Mouse (Mus musculus): ENCODE measurements around the gene Tram2. TPM values are rescaled to one million over a fixed set of nuclear protein-coding genes. Genes with fewer than 3 reads are reported as not detected.

The Tram2 gene
- polyA plus RNA-seq, 2 experiments: 1.2 to 1.8 TPM

DNA sequence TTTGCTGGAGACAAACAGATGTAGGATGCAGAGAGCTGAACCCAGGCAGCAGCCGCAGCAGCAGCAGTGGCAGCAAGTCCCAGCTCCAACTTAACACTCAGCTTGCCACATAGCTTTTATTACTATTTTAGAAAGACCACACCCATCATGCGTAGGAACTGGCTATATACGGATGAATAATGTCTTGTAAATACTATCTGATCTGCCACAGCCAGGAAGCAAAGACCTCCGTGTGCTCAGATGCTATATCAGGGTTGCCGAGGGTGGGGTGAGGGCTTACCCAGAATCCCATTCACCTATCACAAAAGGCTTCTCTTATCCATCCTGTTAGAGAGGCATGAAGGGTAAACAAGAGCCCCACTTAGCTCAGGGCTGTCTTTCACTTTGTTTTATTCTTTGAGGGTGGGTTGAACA is 26.9 kb downstream of the Tram2 start:
- H3K9me3 ChIP-seq (ENCODE audit: control insufficient read depth, low read length): no peaks in the 10 kb centered on the region
- no peak for TF ChIP-seq EP300 (IDR thresholded peaks at IDR 0.05; ENCODE audit: low read depth)
- TF ChIP-seq CTCF (IDR thresholded peaks at IDR 0.05; ENCODE audit: low read depth): no peak
- H3K4me3 ChIP-seq (ENCODE audit: insufficient read depth in 1 of 2, low read depth in 2 of 2, low read length in 2 of 2): no peak overlapping the region
- no peak overlapping the region for H3K27ac ChIP-seq
- no peak overlapping the region for H3K4me2 ChIP-seq (ENCODE audit: low read depth)
- peak; percentile 60; the same call in 1 of the 2 replicates for ATAC-seq (ENCODE audit: insufficient read depth)
- peaks cover 3 to 19% of the 10 kb centered on the region in 2 experiments; a peak in 3 of 4 replicates for H3K4me1 ChIP-seq (replicated peaks; ENCODE audit: control insufficient read depth in 2 of 2, insufficient read depth in 2 of 2, low read length in 1 of 2)
- WGBS (ENCODE audit: insufficient replicate concordance): 22% methylated on average over 5 of the region's 5 CpGs
- peak in 1 of 3 experiments; percentile 17 for DNase-seq (ENCODE audit: low read depth in 3 of 3, low spot score in 3 of 3)
- H3K27me3 ChIP-seq (ENCODE audit: control insufficient read depth, insufficient read depth, low read length): no peaks in the 10 kb centered on the region
- H3K36me3 ChIP-seq (replicated peaks; ENCODE audit: control insufficient read depth, insufficient read depth, low read depth): no peaks in the 10 kb centered on the region
- no peak overlapping the region for H3K9ac ChIP-seq (replicated peaks)

DNA sequence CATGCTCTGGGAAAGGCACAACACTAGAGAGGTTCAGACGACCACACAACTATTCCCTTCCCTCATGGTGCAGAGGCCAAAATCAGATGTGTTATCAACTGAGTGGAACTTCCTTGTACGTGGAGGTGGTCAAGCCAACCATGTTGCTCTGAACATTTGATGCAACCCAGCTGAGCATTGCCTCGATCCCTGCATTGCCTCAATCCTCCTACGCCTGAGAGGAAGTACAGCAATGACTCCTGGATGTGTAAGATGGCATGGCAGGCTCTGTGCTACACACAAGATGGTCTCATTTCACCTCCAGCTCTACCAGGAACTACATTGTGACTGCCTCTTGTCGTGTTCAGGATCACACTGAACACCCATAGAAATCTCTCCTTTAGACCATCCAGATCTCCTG is 30.0 kb downstream of the Tram2 start:
- no peak overlapping the region for H3K9ac ChIP-seq (replicated peaks)
- H3K9me3 ChIP-seq (ENCODE audit: control insufficient read depth, low read length): no peaks in the 10 kb centered on the region
- no peak for ATAC-seq (ENCODE audit: insufficient read depth)
- peaks cover 3 to 26% of the 10 kb centered on the region in 2 experiments; a peak in 3 of 4 replicates for H3K4me1 ChIP-seq (replicated peaks; ENCODE audit: control insufficient read depth in 2 of 2, insufficient read depth in 2 of 2, low read length in 1 of 2)
- WGBS (ENCODE audit: insufficient replicate concordance): 43% methylated on average over 5 of the region's 5 CpGs
- H3K36me3 ChIP-seq (replicated peaks; ENCODE audit: control insufficient read depth, insufficient read depth, low read depth): no peaks in the 10 kb centered on the region
- TF ChIP-seq CTCF (IDR thresholded peaks at IDR 0.05; ENCODE audit: low read depth): no peak; the same call in 1 of the 2 replicates
- TF ChIP-seq EP300 (IDR thresholded peaks at IDR 0.05; ENCODE audit: low read depth): no peak
- no peak overlapping the region for H3K27ac ChIP-seq
- no peak overlapping the region for H3K4me2 ChIP-seq (ENCODE audit: low read depth)
- no peaks in the 10 kb centered on the region for H3K27me3 ChIP-seq (ENCODE audit: control insufficient read depth, insufficient read depth, low read length)
- no peak for DNase-seq (ENCODE audit: low read depth in 3 of 3, low spot score in 3 of 3)
- no peak overlapping the region for H3K4me3 ChIP-seq (ENCODE audit: insufficient read depth in 1 of 2, low read depth in 2 of 2, low read length in 2 of 2)

DNA sequence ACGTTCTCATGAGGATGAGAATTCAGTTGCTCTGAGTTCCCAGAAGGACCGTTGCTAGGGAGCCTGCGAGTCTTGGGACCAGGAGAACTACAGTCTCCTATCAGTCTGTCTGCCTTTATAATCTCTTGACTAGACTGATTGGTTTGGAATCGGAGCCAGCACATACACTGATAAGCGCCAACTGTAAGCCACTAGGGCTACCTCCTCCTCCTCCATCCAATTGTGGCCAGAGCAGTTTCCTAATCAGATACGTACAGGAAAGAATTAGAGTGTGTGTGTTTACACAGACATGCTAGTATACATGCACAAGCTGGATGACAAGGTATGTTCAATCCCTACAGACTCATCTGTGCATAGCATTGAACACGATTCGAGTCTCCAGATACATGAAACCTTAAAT is 30.6 kb downstream of the Tram2 start:
- no peak overlapping the region for H3K4me3 ChIP-seq (ENCODE audit: insufficient read depth in 1 of 2, low read depth in 2 of 2, low read length in 2 of 2)
- WGBS (ENCODE audit: insufficient replicate concordance): 28% methylated on average over 8 of the region's 8 CpGs

DNA sequence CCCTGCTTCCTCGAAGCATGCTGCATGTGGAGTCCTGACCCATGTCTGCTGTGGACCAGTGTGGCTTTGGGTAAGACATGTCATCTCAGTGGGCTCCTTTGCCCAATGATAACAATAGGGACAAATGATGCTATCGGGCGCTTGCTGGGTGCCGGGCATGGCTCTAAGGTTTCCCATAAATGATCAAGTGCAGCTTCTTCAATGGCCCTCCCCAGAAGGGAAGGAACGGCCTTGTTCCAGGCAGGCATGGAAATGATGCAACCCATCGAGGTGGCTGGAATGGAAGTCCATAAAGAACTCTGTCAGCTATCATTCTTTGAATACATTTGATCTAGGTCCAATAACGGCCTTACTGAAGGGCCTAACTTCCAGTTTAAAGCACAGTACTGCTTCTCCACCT is 36.6 kb downstream of the Tram2 start:
- Histone ChIP-seq H3K4me3 (ENCODE audit: insufficient read depth in 1 of 2, low read depth in 2 of 2, low read length in 2 of 2) (no peak overlapping the region), H3K4me2 (ENCODE audit: low read depth) (no peak overlapping the region), H3K9me3 (ENCODE audit: control insufficient read depth, low read length) (no peaks in the 10 kb centered on the region), H3K36me3 (replicated peaks; ENCODE audit: control insufficient read depth, insufficient read depth, low read depth) (no peaks in the 10 kb centered on the region), H3K27ac (no peak overlapping the region), H3K4me1 (replicated peaks; ENCODE audit: control insufficient read depth in 2 of 2, insufficient read depth in 2 of 2, low read length in 1 of 2) (peaks cover 0 to 7% of the 10 kb centered on the region in 2 experiments; a peak in 2 of 4 replicates), H3K27me3 (ENCODE audit: control insufficient read depth, insufficient read depth, low read length) (no peaks in the 10 kb centered on the region), H3K9ac (replicated peaks) (no peak overlapping the region)
- ATAC-seq (ENCODE audit: insufficient read depth): no peak
- DNase-seq (ENCODE audit: low read depth in 3 of 3, low spot score in 3 of 3): no peak
- 73% methylated on average over 7 of the region's 7 CpGs for WGBS (ENCODE audit: insufficient replicate concordance)
- TF ChIP-seq EP300 (IDR thresholded peaks at IDR 0.05; ENCODE audit: low read depth): no peak

More for the DNA sequence above, 30.6 kb downstream of the Tram2 start:
- Histone ChIP-seq H3K9me3 (ENCODE audit: control insufficient read depth, low read length) (no peaks in the 10 kb centered on the region), H3K27ac (no peak overlapping the region), H3K4me2 (ENCODE audit: low read depth) (no peak overlapping the region), H3K9ac (replicated peaks) (no peak overlapping the region), H3K4me1 (replicated peaks; ENCODE audit: control insufficient read depth in 2 of 2, insufficient read depth in 2 of 2, low read length in 1 of 2) (peaks cover 3 to 26% of the 10 kb centered on the region in 2 experiments; a peak in 3 of 4 replicates), H3K36me3 (replicated peaks; ENCODE audit: control insufficient read depth, insufficient read depth, low read depth) (no peaks in the 10 kb centered on the region), H3K27me3 (ENCODE audit: control insufficient read depth, insufficient read depth, low read length) (no peaks in the 10 kb centered on the region)
- TF ChIP-seq CTCF (IDR thresholded peaks at IDR 0.05; ENCODE audit: low read depth) (no peak), EP300 (IDR thresholded peaks at IDR 0.05; ENCODE audit: low read depth) (peak; percentile 48; the same call in 1 of the 2 replicates)
- DNase-seq (ENCODE audit: low read depth in 3 of 3, low spot score in 3 of 3): no peak
- ATAC-seq (ENCODE audit: insufficient read depth): peak; percentile 49; the same call in 1 of the 2 replicates

DNA sequence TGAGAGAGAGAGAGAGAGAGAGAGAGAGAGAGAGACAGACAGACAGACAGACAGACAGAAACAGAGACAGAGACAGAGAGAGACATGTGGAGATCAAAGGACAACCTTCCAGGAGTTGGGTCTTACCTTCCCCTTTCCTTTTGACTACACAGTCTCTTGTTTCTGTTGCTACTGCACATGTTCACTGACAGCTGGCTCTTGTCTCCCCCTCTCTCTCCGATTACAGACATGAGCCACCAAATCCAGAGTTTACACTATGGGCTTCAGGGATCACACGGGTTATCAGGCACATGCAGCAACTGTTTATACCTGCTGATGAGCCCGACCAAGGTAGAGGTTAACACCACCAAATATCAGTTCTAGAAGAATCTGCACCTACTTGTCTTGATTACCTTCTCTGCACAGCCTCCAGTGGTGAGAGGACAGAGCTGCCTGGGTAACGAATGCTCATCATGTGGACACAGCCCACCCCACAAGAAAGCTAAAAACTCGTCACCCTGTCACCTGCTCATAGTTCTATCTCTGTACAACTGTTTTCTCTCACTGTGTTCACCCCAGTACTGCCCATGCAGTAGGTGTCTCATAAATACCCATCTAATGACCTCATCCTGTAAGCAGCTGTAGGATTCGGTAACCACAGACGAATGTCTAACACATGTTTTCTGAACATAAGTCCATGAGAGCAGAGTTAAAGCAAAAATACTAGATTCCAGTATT is 38.3 kb downstream of the Tram2 start:
- no peaks in the 10 kb centered on the region for H3K27me3 ChIP-seq (ENCODE audit: control insufficient read depth, insufficient read depth, low read length)
- H3K9me3 ChIP-seq (ENCODE audit: control insufficient read depth, low read length): no peaks in the 10 kb centered on the region
- H3K27ac ChIP-seq: no peak overlapping the region
- no peak overlapping the region for H3K9ac ChIP-seq (replicated peaks)
- no peaks in the 10 kb centered on the region for H3K36me3 ChIP-seq (replicated peaks; ENCODE audit: control insufficient read depth, insufficient read depth, low read depth)
- H3K4me3 ChIP-seq (ENCODE audit: insufficient read depth in 1 of 2, low read depth in 2 of 2, low read length in 2 of 2): no peak overlapping the region
- ATAC-seq (ENCODE audit: insufficient read depth): no peak
- no peak overlapping the region for H3K4me2 ChIP-seq (ENCODE audit: low read depth)
- no peak for DNase-seq (ENCODE audit: low read depth in 3 of 3, low spot score in 3 of 3)
- no peak for TF ChIP-seq EP300 (IDR thresholded peaks at IDR 0.05; ENCODE audit: low read depth)
- TF ChIP-seq CTCF (IDR thresholded peaks at IDR 0.05; ENCODE audit: low read depth): no peak
- WGBS (ENCODE audit: insufficient replicate concordance): 46% methylated on average over 7 of the region's 7 CpGs
- H3K4me1 ChIP-seq (replicated peaks; ENCODE audit: control insufficient read depth in 2 of 2, insufficient read depth in 2 of 2, low read length in 1 of 2): peaks cover 0 to 7% of the 10 kb centered on the region in 2 experiments; a peak in 2 of 4 replicates
